Mouse (Mus musculus): ENCODE measurements around the gene Atxn7l3. TPM values are rescaled to one million over a fixed set of nuclear protein-coding genes. Genes with fewer than 3 reads are reported as not detected.
A peak's percentile ranks its signal among the peaks of the same experiment; 100 is the strongest.

Atxn7l3 gene
- polyA plus RNA-seq, 1 experiment, result 89.9 TPM

DNA sequence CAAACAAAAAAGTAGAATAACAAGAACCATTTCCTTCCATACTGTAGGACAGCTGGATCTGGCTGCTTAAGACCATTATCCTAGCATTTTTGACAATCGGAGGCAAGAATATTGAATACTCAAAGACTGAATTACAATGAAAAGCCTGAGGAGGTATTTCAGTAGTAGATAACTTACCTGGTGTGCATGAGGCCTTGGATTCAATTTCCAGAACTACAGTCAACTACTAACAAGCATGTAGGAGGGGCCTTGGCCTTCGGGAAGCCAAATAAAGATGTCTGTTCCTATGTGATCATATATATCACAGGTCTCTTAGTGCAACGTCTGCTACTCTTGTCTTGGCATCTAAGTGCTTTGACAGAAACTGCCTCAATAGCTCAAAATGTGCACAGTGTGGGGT, 33.6 kb upstream of the Atxn7l3 start:
- 92% methylated on average over 3 of the region's 3 CpGs for WGBS
- H3K27me3 ChIP-seq (ENCODE audit: control insufficient read depth, insufficient read depth, low read length), result no peaks in the 10 kb centered on the region
- no peaks in the 10 kb centered on the region for H3K36me3 ChIP-seq (ENCODE audit: control insufficient read depth, insufficient read depth, low read length)
- no peak overlapping the region for H3K4me3 ChIP-seq (ENCODE audit: control insufficient read depth, insufficient read depth, low read length)
- TF ChIP-seq POLR2A (IDR thresholded peaks at IDR 0.05; ENCODE audit: control insufficient read depth, extremely low read depth, insufficient read depth, low read length, poor library complexity) (no peak), CTCF (IDR thresholded peaks at IDR 0.05; ENCODE audit: borderline replicate concordance, control insufficient read depth, extremely low read depth, insufficient read depth, low read length, poor library complexity) (no peak)
- H3K27ac ChIP-seq (ENCODE audit: control insufficient read depth, insufficient read depth, low read length), result no peak overlapping the region
- H3K4me1 ChIP-seq (replicated peaks; ENCODE audit: control insufficient read depth, insufficient read depth, low read length), result no peaks in the 10 kb centered on the region
- DNase-seq, result no peak

DNA sequence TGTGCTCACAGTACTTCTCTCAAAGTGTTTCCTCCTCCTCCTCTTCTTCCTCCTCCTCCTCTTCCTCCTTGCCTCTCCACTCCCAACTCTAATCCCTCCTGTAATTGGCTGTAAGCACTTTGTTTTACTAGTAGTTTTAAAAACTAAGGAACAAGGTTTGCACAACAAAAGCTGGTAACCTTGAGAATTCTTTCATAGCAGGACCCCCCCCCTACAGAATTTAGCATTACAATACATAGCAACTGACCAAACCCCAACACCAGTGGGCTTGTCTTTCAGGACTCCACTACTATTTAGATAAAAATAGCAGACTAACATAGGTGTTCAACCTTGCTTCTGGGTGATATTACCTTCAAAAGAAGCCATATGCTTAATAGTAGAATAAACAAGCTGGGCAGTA, 33.1 kb upstream of the Atxn7l3 start:
- no peaks in the 10 kb centered on the region for H3K36me3 ChIP-seq (ENCODE audit: control insufficient read depth, insufficient read depth, low read length)
- TF ChIP-seq POLR2A (IDR thresholded peaks at IDR 0.05; ENCODE audit: control insufficient read depth, extremely low read depth, insufficient read depth, low read length, poor library complexity) (no peak), CTCF (IDR thresholded peaks at IDR 0.05; ENCODE audit: borderline replicate concordance, control insufficient read depth, extremely low read depth, insufficient read depth, low read length, poor library complexity) (no peak)
- H3K4me1 ChIP-seq (replicated peaks; ENCODE audit: control insufficient read depth, insufficient read depth, low read length), result no peaks in the 10 kb centered on the region
- H3K4me3 ChIP-seq (ENCODE audit: control insufficient read depth, insufficient read depth, low read length), result no peak overlapping the region
- no peak overlapping the region for H3K27ac ChIP-seq (ENCODE audit: control insufficient read depth, insufficient read depth, low read length)
- DNase-seq, result no peak
- H3K27me3 ChIP-seq (ENCODE audit: control insufficient read depth, insufficient read depth, low read length), result no peaks in the 10 kb centered on the region

DNA sequence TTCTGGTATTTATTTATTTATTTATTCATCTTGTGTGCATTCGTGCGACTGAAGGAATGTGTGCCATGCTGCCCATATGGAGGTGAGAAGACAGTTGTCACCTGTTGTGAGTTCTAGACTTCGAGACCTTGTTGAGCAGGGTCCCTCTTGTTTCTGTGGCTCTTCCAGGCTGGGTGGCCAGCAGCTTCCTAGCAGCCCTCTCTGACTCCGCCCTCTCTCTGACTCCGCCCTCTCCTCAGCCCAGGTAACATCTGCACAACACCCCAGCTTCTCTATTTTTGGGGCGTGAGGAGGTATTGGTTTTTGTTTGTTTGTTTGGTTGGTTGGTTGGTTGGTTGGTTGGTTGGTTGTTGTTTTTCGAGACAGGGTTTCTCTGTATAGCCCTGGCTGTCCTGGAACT, 31.4 kb upstream of the Atxn7l3 start:
- TF ChIP-seq POLR2A (IDR thresholded peaks at IDR 0.05; ENCODE audit: control insufficient read depth, extremely low read depth, insufficient read depth, low read length, poor library complexity), result no peak
- no peak for TF ChIP-seq CTCF (IDR thresholded peaks at IDR 0.05; ENCODE audit: borderline replicate concordance, control insufficient read depth, extremely low read depth, insufficient read depth, low read length, poor library complexity)
- Histone ChIP-seq H3K27ac (ENCODE audit: control insufficient read depth, insufficient read depth, low read length) (no peak overlapping the region), H3K36me3 (ENCODE audit: control insufficient read depth, insufficient read depth, low read length) (no peaks in the 10 kb centered on the region), H3K27me3 (ENCODE audit: control insufficient read depth, insufficient read depth, low read length) (no peaks in the 10 kb centered on the region), H3K4me3 (ENCODE audit: control insufficient read depth, insufficient read depth, low read length) (no peak overlapping the region), H3K4me1 (replicated peaks; ENCODE audit: control insufficient read depth, insufficient read depth, low read length) (no peaks in the 10 kb centered on the region)
- 87% methylated on average over 7 of the region's 7 CpGs for WGBS
- no peak for DNase-seq

GRCm38 (mm10) chr11:102327250-102327649, 30.8 kb upstream of the Atxn7l3 start:
- no peak overlapping the region for H3K27ac ChIP-seq (ENCODE audit: control insufficient read depth, insufficient read depth, low read length)

DNA sequence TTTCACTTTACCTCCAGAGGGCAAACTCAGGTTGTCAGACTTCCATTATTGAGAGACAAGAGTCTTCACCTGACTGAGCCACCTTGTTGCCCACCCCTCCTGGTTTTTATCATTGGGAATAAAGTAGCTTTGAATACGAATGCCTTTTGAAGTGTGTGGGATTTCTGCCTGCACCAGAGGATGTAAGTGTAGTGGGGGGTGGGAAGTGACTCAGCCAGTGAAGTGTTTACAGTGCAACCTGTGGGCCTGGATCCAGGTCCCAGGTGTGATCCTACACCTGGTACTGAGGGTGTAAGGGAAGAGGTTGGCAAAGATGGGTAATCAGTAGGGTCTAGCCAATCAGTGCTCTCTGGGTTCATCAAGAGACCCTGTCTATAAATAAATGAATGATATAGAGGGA, 27.1 kb upstream of the Atxn7l3 start:
- TF ChIP-seq CTCF (IDR thresholded peaks at IDR 0.05; ENCODE audit: borderline replicate concordance, control insufficient read depth, extremely low read depth, insufficient read depth, low read length, poor library complexity), result no peak
- no peak for TF ChIP-seq POLR2A (IDR thresholded peaks at IDR 0.05; ENCODE audit: control insufficient read depth, extremely low read depth, insufficient read depth, low read length, poor library complexity)
- Histone ChIP-seq H3K27ac (ENCODE audit: control insufficient read depth, insufficient read depth, low read length) (no peak overlapping the region), H3K27me3 (ENCODE audit: control insufficient read depth, insufficient read depth, low read length) (no peaks in the 10 kb centered on the region; the same call in 1 of the 2 replicates), H3K4me3 (ENCODE audit: control insufficient read depth, insufficient read depth, low read length) (no peak overlapping the region), H3K36me3 (ENCODE audit: control insufficient read depth, insufficient read depth, low read length) (no peaks in the 10 kb centered on the region), H3K4me1 (replicated peaks; ENCODE audit: control insufficient read depth, insufficient read depth, low read length) (peaks cover 8% of the 10 kb centered on the region)
- no peak for DNase-seq
- 82% methylated on average over 1 of the region's 1 CpGs for WGBS

More at GRCm38 (mm10) chr11:102327250-102327649, 30.8 kb upstream of the Atxn7l3 start:
- Histone ChIP-seq H3K4me3 (ENCODE audit: control insufficient read depth, insufficient read depth, low read length) (no peak overlapping the region), H3K27me3 (ENCODE audit: control insufficient read depth, insufficient read depth, low read length) (no peaks in the 10 kb centered on the region), H3K36me3 (ENCODE audit: control insufficient read depth, insufficient read depth, low read length) (no peaks in the 10 kb centered on the region), H3K4me1 (replicated peaks; ENCODE audit: control insufficient read depth, insufficient read depth, low read length) (no peaks in the 10 kb centered on the region)
- no peak for DNase-seq
- WGBS, result 91% methylated on average over 5 of the region's 5 CpGs
- TF ChIP-seq CTCF (IDR thresholded peaks at IDR 0.05; ENCODE audit: borderline replicate concordance, control insufficient read depth, extremely low read depth, insufficient read depth, low read length, poor library complexity), result no peak
- TF ChIP-seq POLR2A (IDR thresholded peaks at IDR 0.05; ENCODE audit: control insufficient read depth, extremely low read depth, insufficient read depth, low read length, poor library complexity), result no peak

- Histone ChIP-seq H3K36me3 (ENCODE audit: control insufficient read depth, insufficient read depth, low read length) (no peaks in the 10 kb centered on the region), H3K27ac (ENCODE audit: control insufficient read depth, insufficient read depth, low read length) (no peak overlapping the region), H3K4me3 (ENCODE audit: control insufficient read depth, insufficient read depth, low read length) (no peak overlapping the region), H3K27me3 (ENCODE audit: control insufficient read depth, insufficient read depth, low read length) (no peaks in the 10 kb centered on the region; the same call in 1 of the 2 replicates), H3K4me1 (replicated peaks; ENCODE audit: control insufficient read depth, insufficient read depth, low read length) (peaks cover 8% of the 10 kb centered on the region)
- no peak for TF ChIP-seq POLR2A (IDR thresholded peaks at IDR 0.05; ENCODE audit: control insufficient read depth, extremely low read depth, insufficient read depth, low read length, poor library complexity)
- no peak for TF ChIP-seq CTCF (IDR thresholded peaks at IDR 0.05; ENCODE audit: borderline replicate concordance, control insufficient read depth, extremely low read depth, insufficient read depth, low read length, poor library complexity)
- 76% methylated on average over 6 of the region's 6 CpGs for WGBS
- DNase-seq, result no peak
Measured at GRCm38 (mm10) chr11:102321931-102322330, 25.5 kb upstream of the Atxn7l3 start.

GRCm38 (mm10) chr11:102320686-102321005, 24.2 kb upstream of the Atxn7l3 start:
- Histone ChIP-seq H3K36me3 (ENCODE audit: control insufficient read depth, insufficient read depth, low read length) (no peaks in the 10 kb centered on the region), H3K27me3 (ENCODE audit: control insufficient read depth, insufficient read depth, low read length) (no peaks in the 10 kb centered on the region; the same call in 1 of the 2 replicates), H3K27ac (ENCODE audit: control insufficient read depth, insufficient read depth, low read length) (no peak overlapping the region), H3K4me1 (replicated peaks; ENCODE audit: control insufficient read depth, insufficient read depth, low read length) (peaks cover 13% of the 10 kb centered on the region), H3K4me3 (ENCODE audit: control insufficient read depth, insufficient read depth, low read length) (peak overlapping the region; percentile 99)
- TF ChIP-seq POLR2A (IDR thresholded peaks at IDR 0.05; ENCODE audit: control insufficient read depth, extremely low read depth, insufficient read depth, low read length, poor library complexity), result no peak
- no peak for TF ChIP-seq CTCF (IDR thresholded peaks at IDR 0.05; ENCODE audit: borderline replicate concordance, control insufficient read depth, extremely low read depth, insufficient read depth, low read length, poor library complexity)
- WGBS, result 57% methylated on average over 10 of the region's 10 CpGs
- no peak for DNase-seq

All from thymus, adult 2 months (tissue).